Mouse (Mus musculus) neural tube, embryonic 13.5 days (tissue): Measurements from ENCODE around the gene 4931428F04Rik. TPM values are rescaled to one million over a fixed set of nuclear protein-coding genes. Genes with fewer than 3 reads are reported as not detected.
"Not testable (repeated sequence)": the region's sequence is repeated elsewhere in the genome, so short reads cannot be mapped to it uniquely, and the experiment has no call there.

ENCODE experiments used
- ATAC-seq: fragments of 200-750 bp; cut with Nextera tagmentation; 2 replicates; pipeline ENCODE4 v1.8.0; 2017; ENCODE audit warnings: low read depth, mild to moderate bottlenecking, moderate TSS enrichment, moderate library complexity
- H3K27ac ChIP-seq: fragments of 300-500 bp; sonication (generic); replicated peaks from 2 replicates; pipeline ENCODE4 v1.5.1; 2015; ENCODE audit warnings: moderate library complexity, mild to moderate bottlenecking, inconsistent platforms
- H3K27me3 ChIP-seq: fragments of 300-500 bp; sonication (generic); 2 replicates; pipeline ENCODE4 v1.6.1; 2015; ENCODE audit warnings: mild to moderate bottlenecking, inconsistent platforms
- H3K36me3 ChIP-seq: fragments of 300-500 bp; sonication (generic); 2 replicates; pipeline ENCODE4 v1.6.1; 2015; ENCODE audit warnings: mild to moderate bottlenecking, inconsistent platforms
- H3K4me1 ChIP-seq: fragments of 300-500 bp; sonication (generic); replicated peaks from 2 replicates; pipeline ENCODE4 v1.6.1; 2015; ENCODE audit warnings: inconsistent platforms
- H3K4me2 ChIP-seq: fragments of 300-500 bp; sonication (generic); 2 replicates; pipeline ENCODE4 v1.6.1; 2015; ENCODE audit warnings: inconsistent platforms, mild to moderate bottlenecking, moderate library complexity
- H3K4me3 ChIP-seq: fragments of 300-500 bp; sonication (generic); 2 replicates; pipeline ENCODE4 v1.5.1; 2015; ENCODE audit warnings: mild to moderate bottlenecking, inconsistent platforms
- H3K9ac ChIP-seq: fragments of 300-500 bp; sonication (generic); 2 replicates; pipeline ENCODE4 v1.6.1; 2015; ENCODE audit warnings: moderate library complexity, mild to moderate bottlenecking, inconsistent platforms
- H3K9me3 ChIP-seq: fragments of 300-500 bp; sonication (generic); 2 replicates; pipeline ENCODE4 v1.6.1; 2016; ENCODE audit warnings: inconsistent platforms
- whole genome bisulfite sequencing: fragments of 180-500 bp; shearing (Covaris S2); methylation state at CpG from one replicate; pipeline ENCODE4 v1.1.7; 2015; 5-methylcytosine and 5-hydroxymethylcytosine counted together
- polyA plus RNA-seq: library from polyadenylated mRNA; unstranded; fragments of >200 nt; fragmentation: Nextera tagmentation; extraction: Ambion mirVana; gene quantifications from 2 replicates; pipeline ENCODE4 v1.2.1, GENCODE M21; 2015

The 4931428F04Rik gene
- polyA plus RNA-seq, 1 experiment from 2014 or later = 124 TPM

GRCm38 (mm10) chr8:105254152-105254965 is 35.3 kb downstream of the 4931428F04Rik start:
- H3K4me1 ChIP-seq = peaks cover 27% of the 10 kb centered on the region
- H3K4me3 ChIP-seq = peak overlapping the region; percentile 61
- peak overlapping the region; percentile 55 for H3K27ac ChIP-seq
- WGBS = under 1% methylated on average over 74 of the region's 74 CpGs
- peak overlapping the region; percentile 79 for H3K9ac ChIP-seq
- H3K27me3 ChIP-seq = peaks cover 45% of the 10 kb centered on the region
- peak overlapping the region; percentile 96 for H3K4me2 ChIP-seq
- no peaks in the 10 kb centered on the region for H3K9me3 ChIP-seq
- ATAC-seq = peak; percentile 80
- H3K36me3 ChIP-seq = peaks cover 37% of the 10 kb centered on the region

- Histone ChIP-seq H3K27me3 (peaks cover 39% of the 10 kb centered on the region), H3K36me3 (peaks cover 43% of the 10 kb centered on the region), H3K4me2 (peak overlapping the region; percentile 96), H3K4me3 (peak overlapping the region; percentile 61), H3K27ac (peak overlapping the region; percentile 55; the same call in 1 of the 2 replicates), H3K9me3 (no peaks in the 10 kb centered on the region), H3K4me1 (peaks cover 21% of the 10 kb centered on the region), H3K9ac (peak overlapping the region; percentile 79)
- ATAC-seq = peak; percentile 45; the same call in 1 of the 2 replicates
- WGBS = 30% methylated on average over 20 of the region's 20 CpGs
These were observed 35.9 kb downstream of the 4931428F04Rik start for GRCm38 (mm10) chr8:105253766-105254151.

- H3K4me3 ChIP-seq = no peak overlapping the region
- 89% methylated on average over 10 of the region's 10 CpGs for WGBS
These were observed 36.8 kb downstream of the 4931428F04Rik start for GRCm38 (mm10) chr8:105252680-105253537.

GRCm38 (mm10) chr8:105251954-105252353 is 37.7 kb downstream of the 4931428F04Rik start:
- Histone ChIP-seq H3K9me3 (no peaks in the 10 kb centered on the region), H3K4me1 (peaks cover 18% of the 10 kb centered on the region), H3K4me3 (no peak overlapping the region), H3K27me3 (peaks cover 23% of the 10 kb centered on the region), H3K27ac (no peak overlapping the region), H3K4me2 (no peak overlapping the region), H3K36me3 (peaks cover 61% of the 10 kb centered on the region), H3K9ac (no peak overlapping the region)
- WGBS = 95% methylated on average over 6 of the region's 6 CpGs
- no peak for ATAC-seq

More at GRCm38 (mm10) chr8:105252680-105253537, 36.8 kb downstream of the 4931428F04Rik start:
- ATAC-seq = no peak
- 0 out of 2 replicates have a peak overlapping the region, but pooled peaks have one; percentile 96 for H3K4me2 ChIP-seq
- peaks cover 51% of the 10 kb centered on the region for H3K36me3 ChIP-seq
- no peaks in the 10 kb centered on the region for H3K9me3 ChIP-seq
- no peak overlapping the region for H3K9ac ChIP-seq
- peaks cover 30% of the 10 kb centered on the region for H3K27me3 ChIP-seq
- no peak overlapping the region for H3K27ac ChIP-seq
- H3K4me1 ChIP-seq = peaks cover 18% of the 10 kb centered on the region

GRCm38 (mm10) chr8:105241016-105241415 is 48.6 kb downstream of the 4931428F04Rik start:
- ATAC-seq = no peak
- no peak overlapping the region for H3K27ac ChIP-seq
- WGBS = 99% methylated on average over 7 of the region's 7 CpGs

GRCm38 (mm10) chr8:105237442-105238142 is 52.1 kb downstream of the 4931428F04Rik start:
- WGBS = 91% methylated on average over 14 of the region's 14 CpGs

More at GRCm38 (mm10) chr8:105241016-105241415, 48.6 kb downstream of the 4931428F04Rik start:
- H3K4me1 ChIP-seq = no peaks in the 10 kb centered on the region
- H3K27me3 ChIP-seq = no peaks in the 10 kb centered on the region
- H3K4me3 ChIP-seq = no peak overlapping the region
- H3K4me2 ChIP-seq = no peak overlapping the region
- H3K9me3 ChIP-seq = no peaks in the 10 kb centered on the region
- H3K36me3 ChIP-seq = peaks cover 53% of the 10 kb centered on the region
- no peak overlapping the region for H3K9ac ChIP-seq

GRCm38 (mm10) chr8:105235206-105235605 is 54.5 kb downstream of the 4931428F04Rik start:
- no peaks in the 10 kb centered on the region for H3K27me3 ChIP-seq
- no peak overlapping the region for H3K27ac ChIP-seq
- peaks cover 34% of the 10 kb centered on the region for H3K36me3 ChIP-seq
- H3K9ac ChIP-seq = no peak overlapping the region
- H3K9me3 ChIP-seq = no peaks in the 10 kb centered on the region
- no peak for ATAC-seq
- no peak overlapping the region for H3K4me2 ChIP-seq
- WGBS = 86% methylated on average over 1 of the region's 1 CpGs
- H3K4me1 ChIP-seq = no peaks in the 10 kb centered on the region
- H3K4me3 ChIP-seq = no peak overlapping the region

More at GRCm38 (mm10) chr8:105237442-105238142, 52.1 kb downstream of the 4931428F04Rik start:
- no peak overlapping the region for H3K9ac ChIP-seq
- no peak for ATAC-seq
- peaks cover 55% of the 10 kb centered on the region for H3K36me3 ChIP-seq
- no peak overlapping the region for H3K4me3 ChIP-seq
- H3K27ac ChIP-seq = no peak overlapping the region
- H3K27me3 ChIP-seq = no peaks in the 10 kb centered on the region
- no peaks in the 10 kb centered on the region for H3K4me1 ChIP-seq
- no peak overlapping the region for H3K4me2 ChIP-seq
- H3K9me3 ChIP-seq = no peaks in the 10 kb centered on the region

GRCm38 (mm10) chr8:105233126-105233935 is 56.3 kb downstream of the 4931428F04Rik start:
- Histone ChIP-seq H3K27ac (no peak overlapping the region), H3K4me1 (no peaks in the 10 kb centered on the region), H3K9ac (no peak overlapping the region), H3K36me3 (peaks cover 17% of the 10 kb centered on the region; the same call in 1 of the 2 replicates), H3K9me3 (no peaks in the 10 kb centered on the region), H3K4me3 (no peak overlapping the region), H3K27me3 (no peaks in the 10 kb centered on the region), H3K4me2 (no peak overlapping the region)
- WGBS = 83% methylated on average over 1 of the region's 1 CpGs
- ATAC-seq = no peak

GRCm38 (mm10) chr8:105232321-105232693 is 57.4 kb downstream of the 4931428F04Rik start:
- H3K4me2 ChIP-seq, H3K27ac ChIP-seq, H3K4me1 ChIP-seq, H3K9ac ChIP-seq, H3K9me3 ChIP-seq, ATAC-seq, H3K27me3 ChIP-seq, H3K4me3 ChIP-seq: not testable (repeated sequence)
- H3K36me3 ChIP-seq = peaks cover 17% of the 10 kb centered on the region; the same call in 1 of the 2 replicates
- WGBS = 97% methylated on average over 4 of the region's 4 CpGs

- H3K27ac ChIP-seq = no peak overlapping the region
- H3K9me3 ChIP-seq = no peaks in the 10 kb centered on the region
- H3K27me3 ChIP-seq = no peaks in the 10 kb centered on the region
- H3K9ac ChIP-seq = no peak overlapping the region
- WGBS = 89% methylated on average over 12 of the region's 12 CpGs
- ATAC-seq = no peak
- no peak overlapping the region for H3K4me3 ChIP-seq
- H3K36me3 ChIP-seq = peaks cover 17% of the 10 kb centered on the region; the same call in 1 of the 2 replicates
- H3K4me2 ChIP-seq = no peak overlapping the region
- H3K4me1 ChIP-seq = 0 out of 2 replicates have a peak, but pooled peaks cover 3% of the 10 kb centered on the region
These were observed 58.0 kb downstream of the 4931428F04Rik start for GRCm38 (mm10) chr8:105231503-105232320.
